Mouse (Mus musculus) gastrocnemius, postnatal 10 days (tissue): ENCODE data around the gene Trp53tg5. TPM values are rescaled to one million over a fixed set of nuclear protein-coding genes. Genes with fewer than 3 reads are reported as not detected.

Experiments used
- DNase-seq: peaks from one replicate; pipeline ENCODE4 v3.0.0; 2021; ENCODE audit warnings: mixed read lengths
- total RNA-seq, 2 experiments: library from RNA; stranded (reverse); gene quantifications; 2 replicates each; pipeline ENCODE4 v1.2.3; 2021

Gene Trp53tg5
- total RNA-seq, 2 experiments from 2014 or later = not detected

GRCm38 (mm10) chr2:164496331-164496730 is 22.8 kb upstream of the Trp53tg5 start:
- DNase-seq = no peak

GRCm38 (mm10) chr2:164494126-164494525 is 20.6 kb upstream of the Trp53tg5 start:
- no peak for DNase-seq

GRCm38 (mm10) chr2:164487812-164488211 is 14.3 kb upstream of the Trp53tg5 start:
- no peak for DNase-seq

DNA sequence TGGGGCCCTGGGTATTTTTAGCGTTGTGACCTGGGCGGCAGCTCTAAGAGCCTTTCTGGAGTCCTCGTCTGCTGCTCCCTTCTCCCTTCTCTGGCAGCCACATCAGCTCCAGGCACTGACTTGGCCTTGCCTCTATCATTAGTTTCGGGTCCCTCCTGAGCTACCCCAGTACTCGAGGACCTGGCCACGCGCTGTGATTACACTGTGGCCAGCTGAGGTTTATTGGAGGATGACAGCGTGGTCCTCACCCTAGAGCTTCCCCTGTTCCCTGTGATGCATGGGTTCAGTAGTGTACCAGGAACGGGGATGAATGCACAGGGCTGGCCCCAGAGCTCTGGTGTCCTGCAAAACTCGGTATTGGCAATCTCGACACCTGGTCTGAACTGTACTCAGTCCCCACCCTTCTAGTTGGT is 13.6 kb upstream of the Trp53tg5 start:
- no peak for DNase-seq

DNA sequence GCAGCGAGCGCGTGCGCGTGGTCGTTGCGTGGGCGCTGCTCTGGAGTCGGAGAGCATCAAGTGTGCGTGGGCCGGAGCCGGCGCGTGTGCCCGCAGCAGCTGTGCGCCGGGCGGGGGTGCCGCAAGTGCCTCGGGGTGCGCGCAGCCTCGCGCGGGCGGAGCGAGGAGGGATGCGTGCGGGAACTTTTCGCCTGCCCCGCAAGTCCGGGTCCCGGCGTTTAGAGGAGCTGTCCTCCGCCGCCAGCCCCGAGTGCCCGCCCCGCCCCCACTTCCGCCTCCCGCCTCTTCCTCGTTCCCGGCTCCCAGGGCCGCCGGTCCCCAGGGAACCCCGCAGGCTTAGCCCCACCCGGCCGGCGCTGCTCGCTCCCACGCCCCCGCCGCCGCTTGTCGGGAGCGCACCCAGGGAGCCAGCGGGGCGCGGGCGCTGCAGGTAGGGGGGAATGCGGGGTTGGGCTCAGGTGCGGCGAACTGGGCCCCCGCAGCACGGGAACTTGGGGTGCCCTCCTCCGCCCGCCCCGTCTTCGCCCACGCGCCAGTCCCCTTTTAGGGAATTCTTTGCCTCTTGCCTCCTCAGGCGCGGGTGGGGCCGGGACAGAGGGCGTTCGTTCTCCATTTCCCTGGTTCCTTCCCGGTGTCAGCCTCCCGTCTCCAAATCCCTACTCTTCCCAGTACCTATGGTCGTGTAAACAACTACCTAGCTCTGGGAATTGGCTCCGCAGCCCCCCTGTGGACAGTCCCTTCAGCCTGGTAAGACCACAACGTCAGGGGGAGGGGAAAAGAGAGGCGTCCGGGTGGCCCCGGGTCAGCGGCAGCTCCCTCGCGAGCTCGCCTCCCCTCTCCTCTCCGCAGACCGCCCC is 13.0 kb upstream of the Trp53tg5 start:
- peak; percentile 70 for DNase-seq

DNA sequence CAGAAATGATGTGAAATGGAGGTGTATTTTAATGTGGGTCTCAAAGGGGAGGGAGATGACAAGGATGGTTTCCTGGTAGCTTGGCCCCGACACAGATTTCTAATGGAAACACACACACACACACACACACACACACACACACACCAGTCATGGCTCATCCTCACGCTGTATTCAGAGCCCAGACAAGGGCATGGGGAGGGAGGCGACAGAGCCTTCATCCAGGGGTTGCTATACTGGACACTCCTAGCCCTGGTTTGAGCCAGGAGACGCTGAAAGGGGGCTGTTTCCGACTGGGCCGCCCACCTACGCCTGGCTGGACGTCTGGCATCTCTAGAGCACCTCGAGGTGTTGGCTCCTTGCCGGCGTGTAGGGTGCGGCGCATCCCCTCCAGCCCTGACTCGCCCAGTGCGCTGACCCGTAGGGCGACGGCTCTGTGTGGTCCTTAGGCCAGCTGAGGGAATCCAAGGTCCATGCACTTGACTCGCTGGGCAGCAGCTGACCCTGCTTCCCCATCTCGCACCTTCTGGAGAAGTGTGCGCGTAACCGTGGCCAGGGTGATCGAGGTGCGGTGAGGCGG is 12.2 kb upstream of the Trp53tg5 start, which contains the start of gene Dbndd2:
TSS of gene Dbndd2 (plus strand) at position 426 of the 577 bp plus-strand sequence.
- DNase-seq = peak; percentile 53

DNA sequence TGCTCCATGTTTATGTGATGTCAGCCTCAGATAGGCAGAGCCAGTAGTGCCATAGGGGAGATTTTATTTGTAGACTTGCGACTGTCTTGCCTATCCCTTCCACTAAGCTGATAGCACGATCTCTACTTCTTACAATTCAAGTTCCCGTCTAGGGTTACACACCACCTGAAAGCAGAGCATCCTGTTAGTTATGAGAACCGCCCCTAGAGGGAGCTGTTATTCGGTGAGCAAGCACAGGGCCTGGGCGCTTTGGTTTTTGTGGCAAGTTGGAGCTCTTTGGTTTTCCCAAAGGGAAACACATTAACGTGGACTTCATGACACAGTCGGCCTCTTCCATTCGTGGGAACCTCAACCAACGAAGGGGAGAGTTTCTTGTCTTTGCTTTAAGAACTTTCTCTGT is 3.3 kb downstream of the Trp53tg5 start:
- DNase-seq = peak; percentile 55

GRCm38 (mm10) chr2:164466787-164467186 is 6.7 kb downstream of the Trp53tg5 start:
- no peak for DNase-seq

GRCm38 (mm10) chr2:164465161-164465560 is 8.4 kb downstream of the Trp53tg5 start:
- DNase-seq = no peak

GRCm38 (mm10) chr2:164460745-164461551 is 12.6 kb downstream of the Trp53tg5 start, which contains the start of gene Gm20458:
Gm20458 (plus strand) TSS chr2:164460967.
- peak; percentile 89 for DNase-seq

- DNase-seq = no peak
Observed at GRCm38 (mm10) chr2:164458535-164458934, 15.0 kb downstream of the Trp53tg5 start.

DNA sequence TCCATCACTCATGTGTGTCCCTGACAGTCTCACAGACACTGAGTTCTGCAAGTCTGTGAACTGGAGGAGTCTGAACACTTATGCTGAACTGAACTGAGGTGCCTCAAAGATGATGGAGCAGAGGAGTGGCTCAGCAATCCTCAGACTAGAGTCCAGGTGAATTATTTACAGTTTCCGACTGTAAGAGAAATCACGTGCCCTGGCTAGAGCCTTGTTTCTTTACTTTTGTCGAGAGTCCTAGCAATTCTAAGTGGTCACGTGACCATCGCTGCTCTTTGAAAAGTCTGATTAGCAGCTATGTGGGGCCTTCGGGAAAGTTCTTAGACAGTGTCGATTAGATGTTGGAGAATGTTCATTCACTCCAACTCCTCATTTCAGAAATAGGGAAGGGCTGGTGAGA is 15.6 kb downstream of the Trp53tg5 start:
- no peak for DNase-seq

DNA sequence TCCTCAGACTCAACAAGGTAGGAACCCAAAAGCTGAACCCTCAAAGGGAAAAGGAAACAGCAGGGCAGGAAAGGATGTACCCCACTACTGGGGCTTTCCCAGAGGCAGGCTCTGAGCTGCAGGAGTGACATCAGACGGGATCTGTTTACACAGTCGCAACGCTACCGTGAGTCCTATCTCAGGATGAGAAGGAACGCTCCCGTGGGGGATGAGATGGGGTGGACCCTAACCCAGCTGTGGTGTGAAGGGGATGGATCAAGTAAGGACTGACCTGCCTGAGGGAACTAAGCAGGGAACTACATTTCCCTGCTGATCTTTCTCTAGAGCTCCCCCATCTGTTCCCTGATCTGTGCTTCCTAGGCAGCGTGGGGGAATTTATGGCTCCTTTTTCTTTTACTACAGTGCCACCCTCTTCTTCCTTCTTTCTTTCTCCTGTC is 16.6 kb downstream of the Trp53tg5 start, which contains the start of gene Sys1:
TSS of gene Sys1 (plus strand) at position 101 of the 437 bp plus-strand sequence.
- DNase-seq = no peak

DNA sequence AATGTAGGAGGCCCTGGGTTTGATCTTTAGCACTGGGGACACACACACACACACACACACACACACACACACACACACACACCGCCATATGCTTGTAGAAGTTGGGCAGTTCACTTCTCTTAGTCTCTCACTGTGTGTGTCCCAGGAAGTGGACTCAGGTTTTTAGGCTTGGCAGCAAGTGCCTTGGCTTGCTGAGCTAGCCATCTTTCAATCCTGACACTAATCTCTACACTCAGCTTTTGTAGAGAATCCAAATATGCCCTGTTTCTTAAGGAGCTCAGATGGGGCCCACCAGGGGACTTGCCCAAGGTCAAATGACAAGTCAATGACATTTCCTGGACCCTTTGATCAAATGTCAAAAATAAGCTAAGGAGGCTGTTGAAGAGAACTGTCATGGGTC is 17.1 kb downstream of the Trp53tg5 start:
- no peak for DNase-seq

GRCm38 (mm10) chr2:164455421-164456190 is 17.9 kb downstream of the Trp53tg5 start:
- peak; percentile 19 for DNase-seq

GRCm38 (mm10) chr2:164454846-164455245 is 18.7 kb downstream of the Trp53tg5 start:
- peak; percentile 35 for DNase-seq

GRCm38 (mm10) chr2:164453887-164454500 is 19.5 kb downstream of the Trp53tg5 start:
- no peak for DNase-seq

GRCm38 (mm10) chr2:164453047-164453757 is 20.3 kb downstream of the Trp53tg5 start:
- no peak for DNase-seq

DNA sequence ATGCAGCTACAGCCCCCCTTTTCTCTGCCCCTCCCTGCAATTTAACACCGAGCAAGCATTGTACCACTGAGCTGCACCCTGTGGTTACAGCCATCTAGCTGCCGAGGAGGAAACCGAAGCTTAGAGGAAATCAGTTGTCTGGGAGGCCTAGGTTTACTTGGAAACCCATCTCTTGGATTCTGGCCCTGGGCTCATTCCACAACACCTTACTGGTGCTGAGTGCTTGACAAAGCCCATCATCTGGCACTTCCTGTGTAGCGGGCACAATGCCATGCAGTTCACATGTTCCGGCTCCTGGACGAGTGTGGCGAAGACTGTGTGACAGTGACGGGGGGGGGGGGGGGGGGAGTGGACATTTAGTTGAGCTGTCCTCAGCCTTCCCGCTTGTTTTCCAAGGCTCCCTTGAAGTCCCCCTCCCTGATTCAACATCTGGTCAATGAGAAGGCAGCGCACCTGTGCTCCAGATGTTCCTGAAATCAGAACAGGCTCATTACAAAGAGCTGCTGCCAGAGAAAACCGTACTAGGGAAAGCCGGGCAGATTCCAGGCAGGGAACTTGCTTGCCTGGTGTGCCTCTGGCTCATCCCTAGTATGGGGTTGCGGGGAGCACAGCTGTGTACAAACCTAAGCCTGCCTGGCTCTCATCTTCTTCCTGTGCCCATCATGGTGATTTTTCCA is 21.4 kb downstream of the Trp53tg5 start:
- DNase-seq = no peak
